Mouse (Mus musculus): ENCODE results near the gene Gm20388. TPM values are rescaled to one million over a fixed set of nuclear protein-coding genes. Genes with fewer than 3 reads are reported as not detected.
A peak's percentile ranks its signal among the peaks of the same experiment; 100 is the strongest.

Gene Gm20388
- polyA plus RNA-seq, 1 experiment from 2014 or later = 12.4 TPM

GRCm38 (mm10) chr8:123747772-123748171 lies 3837.1 kb downstream of the Gm20388 start:
- H3K27me3 ChIP-seq (replicated peaks; ENCODE audit: control insufficient read depth, insufficient read depth, low read length) = no peaks in the 10 kb centered on the region
- H3K4me1 ChIP-seq (ENCODE audit: control insufficient read depth, insufficient read depth, low read depth, low read length) = peaks cover under 1% of the 10 kb centered on the region
- no peak overlapping the region for H3K4me2 ChIP-seq (ENCODE audit: low read length)
- no peak overlapping the region for H3K4me3 ChIP-seq (ENCODE audit: low read length)
- H3K9ac ChIP-seq (ENCODE audit: low read depth, low read length) = no peak overlapping the region
- H3K9me3 ChIP-seq (ENCODE audit: control insufficient read depth, low read length) = no peaks in the 10 kb centered on the region
- H3K27ac ChIP-seq (ENCODE audit: low read depth, low read length) = peak overlapping the region; percentile 16; the same call in 1 of the 2 replicates
- H3K36me3 ChIP-seq (ENCODE audit: control insufficient read depth, insufficient read depth, low read length) = no peaks in the 10 kb centered on the region
- peak; percentile 68 for ATAC-seq
- WGBS = 35% methylated on average over 5 of the region's 5 CpGs

GRCm38 (mm10) chr8:123750171-123750693 lies 3839.6 kb downstream of the Gm20388 start:
- Histone ChIP-seq H3K27ac (ENCODE audit: low read depth, low read length) (no peak overlapping the region), H3K4me2 (ENCODE audit: low read length) (no peak overlapping the region), H3K9me3 (ENCODE audit: control insufficient read depth, low read length) (no peaks in the 10 kb centered on the region), H3K9ac (ENCODE audit: low read depth, low read length) (no peak overlapping the region), H3K4me3 (ENCODE audit: low read length) (no peak overlapping the region), H3K27me3 (replicated peaks; ENCODE audit: control insufficient read depth, insufficient read depth, low read length) (no peaks in the 10 kb centered on the region), H3K36me3 (ENCODE audit: control insufficient read depth, insufficient read depth, low read length) (no peaks in the 10 kb centered on the region), H3K4me1 (ENCODE audit: control insufficient read depth, insufficient read depth, low read depth, low read length) (peaks cover 18% of the 10 kb centered on the region)
- 74% methylated on average over 5 of the region's 5 CpGs for WGBS
- ATAC-seq = no peak

GRCm38 (mm10) chr8:123752773-123753468 lies 3842.3 kb downstream of the Gm20388 start:
- Histone ChIP-seq H3K27ac (ENCODE audit: low read depth, low read length) (no peak overlapping the region), H3K4me2 (ENCODE audit: low read length) (no peak overlapping the region; the same call in 1 of the 2 replicates), H3K4me1 (ENCODE audit: control insufficient read depth, insufficient read depth, low read depth, low read length) (peaks cover 18% of the 10 kb centered on the region), H3K36me3 (ENCODE audit: control insufficient read depth, insufficient read depth, low read length) (no peaks in the 10 kb centered on the region), H3K9me3 (ENCODE audit: control insufficient read depth, low read length) (no peaks in the 10 kb centered on the region), H3K9ac (ENCODE audit: low read depth, low read length) (no peak overlapping the region), H3K4me3 (ENCODE audit: low read length) (no peak overlapping the region), H3K27me3 (replicated peaks; ENCODE audit: control insufficient read depth, insufficient read depth, low read length) (no peaks in the 10 kb centered on the region)
- WGBS = 44% methylated on average over 13 of the region's 13 CpGs
- peak; percentile 79 for ATAC-seq

GRCm38 (mm10) chr8:123753604-123754375 lies 3843.1 kb downstream of the Gm20388 start:
- 6% methylated on average over 18 of the region's 18 CpGs for WGBS
- Histone ChIP-seq H3K27me3 (replicated peaks; ENCODE audit: control insufficient read depth, insufficient read depth, low read length) (no peaks in the 10 kb centered on the region), H3K4me2 (ENCODE audit: low read length) (peak overlapping the region; percentile 35), H3K4me3 (ENCODE audit: low read length) (0 out of 2 replicates have a peak overlapping the region, but pooled peaks have one; percentile 3), H3K9me3 (ENCODE audit: control insufficient read depth, low read length) (no peaks in the 10 kb centered on the region), H3K9ac (ENCODE audit: low read depth, low read length) (0 out of 2 replicates have a peak overlapping the region, but pooled peaks have one; percentile 14), H3K36me3 (ENCODE audit: control insufficient read depth, insufficient read depth, low read length) (no peaks in the 10 kb centered on the region), H3K27ac (ENCODE audit: low read depth, low read length) (0 out of 2 replicates have a peak overlapping the region, but pooled peaks have one; percentile 52), H3K4me1 (ENCODE audit: control insufficient read depth, insufficient read depth, low read depth, low read length) (peaks cover 18% of the 10 kb centered on the region)
- peak; percentile 16; the same call in 1 of the 2 replicates for ATAC-seq

GRCm38 (mm10) chr8:123754538-123755431 lies 3844.1 kb downstream of the Gm20388 start:
- H3K27me3 ChIP-seq (replicated peaks; ENCODE audit: control insufficient read depth, insufficient read depth, low read length) = no peaks in the 10 kb centered on the region
- H3K36me3 ChIP-seq (ENCODE audit: control insufficient read depth, insufficient read depth, low read length) = no peaks in the 10 kb centered on the region
- no peaks in the 10 kb centered on the region for H3K9me3 ChIP-seq (ENCODE audit: control insufficient read depth, low read length)
- no peak overlapping the region; the same call in 1 of the 2 replicates for H3K4me2 ChIP-seq (ENCODE audit: low read length)
- H3K4me3 ChIP-seq (ENCODE audit: low read length) = no peak overlapping the region
- H3K27ac ChIP-seq (ENCODE audit: low read depth, low read length) = no peak overlapping the region
- no peak overlapping the region for H3K9ac ChIP-seq (ENCODE audit: low read depth, low read length)
- ATAC-seq = no peak
- 73% methylated on average over 13 of the region's 13 CpGs for WGBS
- H3K4me1 ChIP-seq (ENCODE audit: control insufficient read depth, insufficient read depth, low read depth, low read length) = peaks cover 18% of the 10 kb centered on the region

- no peaks in the 10 kb centered on the region for H3K36me3 ChIP-seq (ENCODE audit: control insufficient read depth, insufficient read depth, low read length)
- no peak overlapping the region for H3K4me3 ChIP-seq (ENCODE audit: low read length)
- H3K27me3 ChIP-seq (replicated peaks; ENCODE audit: control insufficient read depth, insufficient read depth, low read length) = no peaks in the 10 kb centered on the region
- no peak overlapping the region for H3K27ac ChIP-seq (ENCODE audit: low read depth, low read length)
- H3K9ac ChIP-seq (ENCODE audit: low read depth, low read length) = no peak overlapping the region
- no peak overlapping the region for H3K4me2 ChIP-seq (ENCODE audit: low read length)
- H3K4me1 ChIP-seq (ENCODE audit: control insufficient read depth, insufficient read depth, low read depth, low read length) = peaks cover 21% of the 10 kb centered on the region
- WGBS = 87% methylated on average over 8 of the region's 8 CpGs
- no peak for ATAC-seq
- H3K9me3 ChIP-seq (ENCODE audit: control insufficient read depth, low read length) = no peaks in the 10 kb centered on the region
These were observed 3846.3 kb downstream of the Gm20388 start for GRCm38 (mm10) chr8:123756901-123757300.

- WGBS = 89% methylated on average over 1 of the region's 1 CpGs
These were observed 3848.3 kb downstream of the Gm20388 start for GRCm38 (mm10) chr8:123758935-123759334.

GRCm38 (mm10) chr8:123759933-123760332 lies 3849.3 kb downstream of the Gm20388 start:
- ATAC-seq = peak; percentile 74
- H3K4me2 ChIP-seq (ENCODE audit: low read length) = peak overlapping the region; percentile 48
- 6% methylated on average over 10 of the region's 10 CpGs for WGBS
- H3K27ac ChIP-seq (ENCODE audit: low read depth, low read length) = no peak overlapping the region
- H3K4me3 ChIP-seq (ENCODE audit: low read length) = 0 out of 2 replicates have a peak overlapping the region, but pooled peaks have one; percentile 4
- no peaks in the 10 kb centered on the region for H3K36me3 ChIP-seq (ENCODE audit: control insufficient read depth, insufficient read depth, low read length)
- no peaks in the 10 kb centered on the region for H3K27me3 ChIP-seq (replicated peaks; ENCODE audit: control insufficient read depth, insufficient read depth, low read length)
- H3K9ac ChIP-seq (ENCODE audit: low read depth, low read length) = no peak overlapping the region
- H3K9me3 ChIP-seq (ENCODE audit: control insufficient read depth, low read length) = no peaks in the 10 kb centered on the region
- peaks cover 3% of the 10 kb centered on the region for H3K4me1 ChIP-seq (ENCODE audit: control insufficient read depth, insufficient read depth, low read depth, low read length)

More at GRCm38 (mm10) chr8:123758935-123759334, 3848.3 kb downstream of the Gm20388 start:
- no peak overlapping the region for H3K9ac ChIP-seq (ENCODE audit: low read depth, low read length)
- H3K4me3 ChIP-seq (ENCODE audit: low read length) = no peak overlapping the region
- no peaks in the 10 kb centered on the region for H3K9me3 ChIP-seq (ENCODE audit: control insufficient read depth, low read length)
- H3K36me3 ChIP-seq (ENCODE audit: control insufficient read depth, insufficient read depth, low read length) = no peaks in the 10 kb centered on the region
- H3K4me2 ChIP-seq (ENCODE audit: low read length) = no peak overlapping the region
- ATAC-seq = no peak
- H3K27ac ChIP-seq (ENCODE audit: low read depth, low read length) = no peak overlapping the region
- peaks cover 9% of the 10 kb centered on the region for H3K4me1 ChIP-seq (ENCODE audit: control insufficient read depth, insufficient read depth, low read depth, low read length)
- H3K27me3 ChIP-seq (replicated peaks; ENCODE audit: control insufficient read depth, insufficient read depth, low read length) = no peaks in the 10 kb centered on the region
